Mouse (Mus musculus) cortical plate, adult 2 months (tissue): ENCODE measurements at regions not wholly inside any gene's neighbourhood (a gene's known extent, or its start where the extent isn't known, plus 50 kb on each side); places are given as distances from the start of the nearest gene placed in this dataset.

Source experiments
- H3K27ac ChIP-seq: fragments of 200-500 bp; 2 replicates; pipeline ENCODE4 v1.5.1; 2012; ENCODE audit warnings: low read length, control low read depth, inconsistent platforms; ENCODE audit not compliant: insufficient read depth
- H3K4me1 ChIP-seq: fragments of 200-500 bp; 2 replicates; pipeline ENCODE4 v1.6.1; 2011; ENCODE audit warnings: low read length; ENCODE audit not compliant: control insufficient read depth, insufficient read depth
- H3K4me3 ChIP-seq: fragments of 200-500 bp; 2 replicates; pipeline ENCODE4 v1.5.1; 2011; ENCODE audit warnings: mild to moderate bottlenecking, low read length, control low read depth; ENCODE audit not compliant: insufficient read depth
- CTCF ChIP-seq: fragments of 200-500 bp; IDR thresholded peaks from 2 replicates; pipeline ENCODE4 v1.5.1; 2011; ENCODE audit warnings: mild to moderate bottlenecking, control low read depth, low read length; ENCODE audit not compliant: insufficient read depth; ENCODE audit errors: extremely low read depth
- POLR2A ChIP-seq: fragments of 200-500 bp; IDR thresholded peaks from 2 replicates; pipeline ENCODE4 v1.6.1; 2011; ENCODE audit warnings: mild to moderate bottlenecking, low read length, control low read depth; ENCODE audit not compliant: insufficient read depth; ENCODE audit errors: extremely low read depth

- Histone ChIP-seq H3K4me3 (no peak overlapping the region), H3K4me1 (no peaks in the 10 kb centered on the region), H3K27ac (no peak overlapping the region)
- TF ChIP-seq CTCF = no peak
- TF ChIP-seq POLR2A = no peak
Observed at GRCm38 (mm10) chr1:148797110-148797509, 1164.0 kb downstream of the Pla2g4a start.

- no peaks in the 10 kb centered on the region for H3K4me1 ChIP-seq
- no peak overlapping the region for H3K27ac ChIP-seq
- no peak overlapping the region for H3K4me3 ChIP-seq
- TF ChIP-seq CTCF (no peak), POLR2A (no peak)
Observed at GRCm38 (mm10) chr1:148750806-148751205, 1210.3 kb downstream of the Pla2g4a start.

- TF ChIP-seq CTCF (no peak), POLR2A (no peak)
- no peaks in the 10 kb centered on the region for H3K4me1 ChIP-seq
- H3K27ac ChIP-seq = no peak overlapping the region
- H3K4me3 ChIP-seq = no peak overlapping the region
Observed at GRCm38 (mm10) chr1:148722106-148722505, 1239.0 kb downstream of the Pla2g4a start.

DNA sequence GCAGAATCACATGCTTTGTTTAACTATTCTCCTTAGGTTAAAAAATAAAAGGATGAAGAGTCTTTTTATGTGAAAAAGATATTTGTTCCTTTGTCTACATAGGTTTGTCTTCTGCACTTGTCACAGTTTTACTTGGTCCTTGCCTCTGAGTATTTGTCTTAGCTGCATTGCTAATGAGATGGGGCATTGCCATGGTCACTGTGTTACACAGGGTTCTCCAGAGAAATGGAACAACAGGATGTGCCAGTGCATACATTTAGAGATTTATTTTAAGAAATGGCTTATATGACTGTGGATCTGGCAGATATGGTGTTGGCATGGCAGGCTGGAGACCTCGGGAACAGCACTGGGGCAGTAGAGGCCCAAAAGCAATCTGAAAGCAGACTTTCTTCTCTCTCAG is 1239.7 kb downstream of the Pla2g4a start:
- Histone ChIP-seq H3K27ac (no peak overlapping the region), H3K4me1 (no peaks in the 10 kb centered on the region)
- TF ChIP-seq POLR2A (no peak), CTCF (no peak)

DNA sequence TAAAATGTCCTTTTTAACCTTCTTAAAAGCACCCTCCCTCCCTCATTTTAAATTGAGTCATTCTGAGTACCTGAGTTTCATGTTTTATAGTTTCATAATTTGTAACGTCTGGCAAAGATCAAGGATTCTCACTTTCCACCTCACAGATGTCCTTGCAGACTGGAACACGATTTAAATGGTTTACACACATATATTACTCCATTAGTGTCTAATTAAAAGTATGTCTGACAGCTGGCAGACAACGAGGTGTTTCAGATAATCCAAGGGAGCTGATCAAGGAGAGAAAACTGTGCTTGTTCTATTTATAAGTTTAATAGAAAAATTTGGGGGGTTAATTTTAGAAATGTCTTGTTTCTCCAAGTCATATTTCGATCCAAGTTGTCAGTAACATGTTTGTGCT is 1240.1 kb downstream of the Pla2g4a start:
- Histone ChIP-seq H3K4me3 (no peak overlapping the region), H3K4me1 (no peaks in the 10 kb centered on the region), H3K27ac (no peak overlapping the region)
- TF ChIP-seq CTCF = no peak
- no peak for TF ChIP-seq POLR2A

More for the DNA sequence above, 1239.7 kb downstream of the Pla2g4a start:
- H3K4me3 ChIP-seq = no peak overlapping the region

DNA sequence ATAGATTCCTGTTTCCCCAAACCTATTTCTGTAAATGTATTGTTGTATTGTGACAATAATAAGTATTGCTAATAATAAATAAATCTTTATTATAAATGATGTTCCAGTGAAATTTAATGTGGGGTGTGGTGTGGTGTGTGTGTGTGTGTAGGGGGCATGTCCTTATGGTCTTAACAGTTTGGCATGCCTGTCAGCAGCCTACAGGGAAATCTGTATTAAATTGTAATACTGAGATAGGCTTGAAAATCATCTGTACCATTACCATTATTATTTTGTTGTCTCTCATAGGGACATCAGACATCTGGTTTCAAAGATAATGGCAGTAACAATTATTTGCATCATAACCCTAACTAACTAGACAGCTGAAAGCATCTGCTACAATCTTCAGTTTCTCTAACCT is 1253.0 kb downstream of the Pla2g4a start:
- H3K27ac ChIP-seq = no peak overlapping the region
- TF ChIP-seq POLR2A (no peak), CTCF (no peak)
- no peak overlapping the region for H3K4me3 ChIP-seq
- H3K4me1 ChIP-seq = no peaks in the 10 kb centered on the region

GRCm38 (mm10) chr1:148707657-148708056 is 1253.4 kb downstream of the Pla2g4a start:
- no peaks in the 10 kb centered on the region for H3K4me1 ChIP-seq
- TF ChIP-seq POLR2A = no peak
- TF ChIP-seq CTCF = no peak
- H3K4me3 ChIP-seq = no peak overlapping the region
- no peak overlapping the region for H3K27ac ChIP-seq

- no peak for TF ChIP-seq POLR2A
- no peak for TF ChIP-seq CTCF
- Histone ChIP-seq H3K4me3 (no peak overlapping the region), H3K4me1 (no peaks in the 10 kb centered on the region), H3K27ac (no peak overlapping the region)
Observed at GRCm38 (mm10) chr1:148706271-148706807, 1254.8 kb downstream of the Pla2g4a start.

GRCm38 (mm10) chr1:148700599-148700954 is 1260.5 kb downstream of the Pla2g4a start:
- no peaks in the 10 kb centered on the region for H3K4me1 ChIP-seq
- TF ChIP-seq CTCF (no peak), POLR2A (no peak)
- H3K27ac ChIP-seq = no peak overlapping the region
- no peak overlapping the region for H3K4me3 ChIP-seq

- TF ChIP-seq CTCF (no peak), POLR2A (no peak)
- Histone ChIP-seq H3K27ac (no peak overlapping the region), H3K4me3 (no peak overlapping the region), H3K4me1 (no peaks in the 10 kb centered on the region)
Observed at GRCm38 (mm10) chr1:148699854-148700598, 1261.1 kb downstream of the Pla2g4a start.

GRCm38 (mm10) chr1:148690085-148690484 is 1271.0 kb downstream of the Pla2g4a start:
- no peak for TF ChIP-seq POLR2A
- TF ChIP-seq CTCF = no peak
- no peak overlapping the region for H3K4me3 ChIP-seq
- no peaks in the 10 kb centered on the region for H3K4me1 ChIP-seq
- H3K27ac ChIP-seq = no peak overlapping the region

DNA sequence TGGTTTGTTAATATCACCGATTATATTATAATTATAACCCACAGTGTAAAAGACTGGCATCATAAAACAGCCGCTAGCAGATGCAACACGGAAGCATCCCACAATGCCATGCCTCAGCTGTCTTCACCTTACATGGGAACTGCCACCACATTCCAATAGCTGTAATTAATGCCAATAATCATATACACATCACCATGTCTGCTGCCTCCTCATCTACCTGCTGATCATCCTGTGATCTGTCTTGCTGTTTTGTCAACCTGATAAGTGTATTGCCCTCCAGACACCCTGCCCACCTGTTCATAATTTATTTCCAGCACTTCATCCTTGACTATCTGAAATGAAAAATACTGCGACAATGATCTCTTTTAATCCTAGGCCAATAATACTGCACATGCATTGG is 1271.5 kb downstream of the Pla2g4a start:
- H3K4me3 ChIP-seq = no peak overlapping the region
- no peak for TF ChIP-seq CTCF
- TF ChIP-seq POLR2A = no peak
- H3K4me1 ChIP-seq = no peaks in the 10 kb centered on the region
- no peak overlapping the region for H3K27ac ChIP-seq
